Mouse (Mus musculus): ENCODE results near the gene Pde4d.
"Not testable (repeated sequence)": the region's sequence is repeated elsewhere in the genome, so short reads cannot be mapped to it uniquely, and the experiment has no call there.

The Pde4d gene

DNA sequence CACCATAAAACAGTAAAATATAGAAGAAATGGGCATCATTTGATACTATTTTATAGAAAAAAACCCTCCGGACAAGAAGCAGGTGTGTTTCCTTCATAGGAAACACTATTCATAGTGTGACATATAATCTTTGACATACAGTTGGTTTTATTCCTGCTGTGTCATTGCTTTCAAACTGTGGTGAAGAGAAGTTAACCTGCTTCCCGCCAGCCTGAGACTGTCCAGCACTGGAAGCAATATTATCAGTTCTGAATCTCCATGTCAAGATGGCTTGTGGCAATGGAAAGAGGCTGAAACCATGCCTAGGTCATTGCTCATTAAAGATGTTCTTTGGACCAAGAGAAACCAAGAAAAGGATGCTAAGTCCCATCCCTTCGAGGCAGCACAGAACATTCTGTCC, 265.3 kb downstream of the Pde4d start:
- no peak for DNase-seq

DNA sequence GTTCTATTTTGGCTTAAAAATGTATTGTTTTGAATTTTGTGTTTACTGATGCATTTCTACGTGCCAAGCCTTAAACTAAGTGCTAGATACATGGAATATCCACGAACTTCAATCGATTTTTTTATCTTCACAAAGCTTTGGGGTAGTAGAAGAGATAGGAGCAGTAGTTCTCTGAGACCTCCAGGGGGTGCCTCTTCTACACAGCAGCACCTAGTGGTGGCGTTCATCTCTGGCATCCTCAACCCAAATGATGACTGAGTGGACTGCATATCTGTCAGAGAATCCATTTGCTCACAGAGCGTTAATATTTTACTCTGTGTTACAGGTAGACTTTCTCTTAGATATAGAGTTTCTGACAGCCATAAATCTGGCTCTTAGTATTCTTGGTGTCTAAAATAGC, 272.5 kb downstream of the Pde4d start:
- DNase-seq: peak; percentile 25

DNA sequence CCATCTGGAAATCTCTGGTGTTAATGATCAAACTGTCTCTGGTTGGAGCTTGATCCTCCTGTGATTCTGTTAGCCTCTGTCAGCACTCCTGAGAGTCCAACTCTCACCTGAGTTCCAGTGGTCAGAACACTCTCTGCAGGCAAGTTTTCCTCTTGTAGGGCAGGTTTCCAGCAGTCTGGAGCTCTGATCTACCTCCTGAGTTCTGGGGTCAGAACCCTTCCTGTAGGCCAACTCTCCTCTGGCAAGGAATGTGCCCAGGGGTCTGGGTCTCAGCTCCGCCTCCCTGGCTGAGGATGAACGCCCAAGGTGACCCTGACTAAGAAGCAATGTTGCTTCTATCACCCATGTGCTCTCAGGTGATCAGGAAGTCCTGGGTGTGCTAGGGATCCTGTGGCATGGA, 284.6 kb downstream of the Pde4d start:
- peak; percentile 48 for DNase-seq

GRCm38 (mm10) chr13:108751155-108751840, 301.6 kb downstream of the Pde4d start:
- no peak for DNase-seq

- no peak for DNase-seq
Observed at GRCm38 (mm10) chr13:108757477-108757876, 307.7 kb downstream of the Pde4d start.

- DNase-seq: no peak
Observed at GRCm38 (mm10) chr13:108758331-108758730, 308.6 kb downstream of the Pde4d start.

DNA sequence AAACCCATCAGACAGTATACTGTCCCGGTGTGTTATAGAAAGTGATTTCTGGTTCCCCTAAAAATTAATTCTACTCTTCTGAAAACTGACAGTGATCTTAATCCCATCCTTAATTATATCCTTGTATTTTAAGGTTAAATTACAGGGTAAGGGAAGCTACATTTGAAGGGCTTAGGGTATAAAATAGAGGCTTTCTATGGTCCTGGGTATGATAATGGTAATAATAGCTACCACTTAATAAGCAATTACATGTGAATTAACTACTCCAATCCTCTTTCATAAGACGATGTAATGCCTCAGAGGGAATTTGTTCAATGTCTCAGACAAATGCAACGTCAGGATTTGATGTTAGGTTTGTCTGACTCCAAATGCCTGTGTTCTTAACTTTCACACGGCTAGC, 309.4 kb downstream of the Pde4d start:
- DNase-seq: no peak

- DNase-seq: no peak
Observed at GRCm38 (mm10) chr13:108763295-108763694, 313.5 kb downstream of the Pde4d start.

GRCm38 (mm10) chr13:108766020-108766727, 316.4 kb downstream of the Pde4d start:
- no peak for DNase-seq

DNA sequence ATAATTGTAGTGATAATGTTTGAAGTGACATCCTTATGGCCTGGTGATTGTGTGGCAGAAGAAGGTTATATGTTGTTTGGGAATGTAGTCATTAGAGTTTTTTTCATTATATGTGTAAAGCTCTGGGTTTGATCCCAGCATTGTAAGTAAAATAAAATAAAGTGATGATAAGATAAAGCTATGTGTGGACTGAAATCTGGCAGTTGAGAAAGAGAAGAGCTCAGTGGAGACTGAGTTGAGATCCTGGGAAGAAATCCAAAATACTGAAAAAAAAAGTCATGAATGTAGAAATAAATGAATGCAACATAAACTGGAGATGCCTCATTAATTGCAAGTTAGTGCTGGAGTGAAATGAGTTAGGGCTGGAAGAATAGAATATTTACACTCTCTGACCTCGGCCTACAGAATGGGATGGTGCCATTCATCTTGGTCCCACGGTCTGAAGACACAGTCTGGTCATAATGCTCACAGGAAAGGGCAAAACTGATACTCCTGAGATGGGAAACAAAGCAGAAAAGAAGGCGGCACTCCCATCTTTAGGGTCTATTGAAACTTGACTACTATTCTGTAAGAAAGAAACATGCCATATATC, 319.8 kb downstream of the Pde4d start:
- no peak for DNase-seq

- DNase-seq: peak; percentile 2
Observed at GRCm38 (mm10) chr13:108772386-108772785, 322.6 kb downstream of the Pde4d start.

DNA sequence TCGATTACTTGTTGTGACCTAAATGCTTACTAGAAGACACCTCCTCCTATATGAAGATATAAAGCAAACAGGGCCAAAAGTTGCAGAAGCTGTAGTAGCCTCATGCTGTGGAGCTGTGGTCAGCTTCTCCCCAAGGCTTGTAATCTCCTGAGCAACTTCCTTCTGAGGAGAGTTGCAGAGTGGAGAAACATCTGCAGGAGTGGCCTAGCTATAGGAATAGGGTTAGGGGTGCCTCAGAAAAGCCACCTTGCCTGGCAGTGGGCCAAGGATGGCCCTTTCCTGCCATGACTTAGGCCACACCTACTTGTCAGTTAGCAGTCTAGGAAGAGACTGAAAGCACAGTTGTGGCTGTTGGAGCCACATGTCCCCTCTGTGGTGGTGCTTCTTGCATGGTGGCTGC, 325.2 kb downstream of the Pde4d start:
- no peak for DNase-seq

- DNase-seq: no peak
Observed at GRCm38 (mm10) chr13:108775882-108776281, 326.1 kb downstream of the Pde4d start.

DNA sequence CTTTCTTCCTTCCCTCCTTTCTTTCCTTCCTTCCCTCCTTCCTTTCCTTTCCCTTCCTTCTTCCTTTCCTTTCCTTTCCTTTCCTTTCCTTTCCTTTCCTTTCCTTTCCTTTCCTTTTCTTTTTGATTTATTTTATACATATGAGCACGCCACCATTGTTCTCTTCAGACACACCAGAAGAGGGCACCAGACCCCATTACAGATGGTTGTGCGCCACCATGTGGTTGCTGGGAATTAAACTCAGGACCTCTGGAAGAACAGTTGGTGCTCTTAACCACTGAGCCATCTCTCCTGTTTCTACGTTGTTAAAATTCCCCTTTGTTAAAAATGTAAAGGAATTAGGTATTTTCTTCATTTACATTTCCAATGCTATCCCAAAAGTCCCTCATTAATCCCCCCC, 347.9 kb downstream of the Pde4d start:
- DNase-seq: not testable (repeated sequence)

- DNase-seq: no peak
Observed at GRCm38 (mm10) chr13:108809191-108809590, 359.4 kb downstream of the Pde4d start.

- peak; percentile 65 for DNase-seq
Observed at GRCm38 (mm10) chr13:108812956-108813355, 363.2 kb downstream of the Pde4d start.

DNA sequence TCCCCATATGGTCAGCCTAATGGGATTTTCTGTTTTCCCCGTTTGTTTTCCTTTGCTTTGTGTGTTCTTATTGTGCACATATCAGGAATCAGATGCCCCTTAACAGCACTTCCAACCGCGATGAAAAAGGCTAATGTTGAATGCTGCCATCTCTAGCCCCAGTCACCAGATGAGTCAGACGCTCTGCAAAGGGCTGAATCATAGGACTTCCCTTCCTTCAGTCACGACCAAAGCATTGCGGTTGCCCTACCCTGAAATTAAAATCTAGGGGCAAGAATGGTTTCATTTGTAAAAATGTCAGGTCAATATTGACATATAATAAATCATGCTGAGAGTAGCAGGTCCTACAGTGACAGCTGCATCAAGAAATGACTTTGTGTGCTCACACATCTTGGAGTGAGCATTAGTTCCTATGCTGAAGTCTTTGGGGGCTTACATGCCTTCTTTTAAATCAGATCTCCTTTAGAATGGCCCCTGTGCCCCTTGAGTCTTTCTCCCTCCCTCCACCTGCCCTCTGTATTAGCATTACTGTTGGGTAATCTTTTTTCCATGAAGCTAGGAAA, 370.2 kb downstream of the Pde4d start:
- DNase-seq: no peak

GRCm38 (mm10) chr13:108820487-108820886, 370.7 kb downstream of the Pde4d start:
- no peak for DNase-seq

- no peak for DNase-seq
Observed at GRCm38 (mm10) chr13:108821270-108821669, 371.5 kb downstream of the Pde4d start.

GRCm38 (mm10) chr13:108824638-108825310, 375.0 kb downstream of the Pde4d start:
- DNase-seq: peak; percentile 6

DNA sequence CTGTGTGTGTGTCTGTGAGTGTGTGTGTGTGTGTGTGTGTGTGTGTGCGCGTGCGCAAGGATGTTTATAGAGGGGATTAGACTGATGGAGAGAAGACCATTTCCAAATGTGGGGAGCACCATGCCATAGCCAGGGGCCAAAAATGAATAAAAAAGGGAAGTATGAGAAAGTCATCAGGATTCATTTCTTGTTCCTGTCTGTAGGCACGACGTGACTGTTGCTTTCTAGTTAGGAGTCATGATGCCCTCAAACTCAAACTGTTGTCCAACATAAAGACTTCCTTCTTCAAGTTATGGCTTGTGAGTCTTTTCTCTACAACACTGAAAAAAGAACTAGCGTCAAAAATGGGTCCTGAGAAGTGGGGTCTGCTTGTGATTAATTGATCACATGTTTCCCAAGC, 375.8 kb downstream of the Pde4d start:
- DNase-seq: no peak

- no peak for DNase-seq
Observed at GRCm38 (mm10) chr13:108834197-108834596, 384.4 kb downstream of the Pde4d start.

DNA sequence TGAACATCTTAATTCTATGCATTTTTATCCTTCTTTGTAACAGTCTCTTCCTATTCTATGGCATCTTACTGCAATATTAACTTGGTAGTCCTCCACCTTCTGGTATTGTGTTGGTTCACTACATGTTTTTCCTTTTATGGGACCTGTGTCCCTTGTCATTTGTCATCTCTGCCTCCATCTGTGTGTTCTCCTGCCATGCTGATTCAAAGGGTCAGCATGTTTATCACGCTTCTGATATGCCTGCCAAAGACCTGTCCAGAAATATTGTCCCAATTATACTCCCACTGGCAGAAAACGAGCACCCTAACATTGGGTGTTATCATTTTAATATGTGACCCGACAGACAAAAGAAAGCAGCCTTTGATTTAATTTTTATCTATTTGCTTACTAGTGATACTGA, 386.6 kb downstream of the Pde4d start:
- DNase-seq: no peak
